Mouse (Mus musculus) kidney, adult 2 months (tissue): ENCODE data around the gene Cst13.

Experiments
- CTCF ChIP-seq: fragments of 200-500 bp; conservative IDR thresholded peaks from 2 replicates; pipeline ENCODE4 v1.5.1; 2011; ENCODE audit warnings: low read depth, mild to moderate bottlenecking, control low read depth, low read length, moderate library complexity, mixed read lengths; ENCODE audit not compliant: insufficient read depth, insufficient read length
- POLR2A ChIP-seq: fragments of 200-500 bp; IDR thresholded peaks from one replicate; pipeline ENCODE4 v1.6.1; 2011; ENCODE audit warnings: low read depth, low read length, control low read depth

DNA sequence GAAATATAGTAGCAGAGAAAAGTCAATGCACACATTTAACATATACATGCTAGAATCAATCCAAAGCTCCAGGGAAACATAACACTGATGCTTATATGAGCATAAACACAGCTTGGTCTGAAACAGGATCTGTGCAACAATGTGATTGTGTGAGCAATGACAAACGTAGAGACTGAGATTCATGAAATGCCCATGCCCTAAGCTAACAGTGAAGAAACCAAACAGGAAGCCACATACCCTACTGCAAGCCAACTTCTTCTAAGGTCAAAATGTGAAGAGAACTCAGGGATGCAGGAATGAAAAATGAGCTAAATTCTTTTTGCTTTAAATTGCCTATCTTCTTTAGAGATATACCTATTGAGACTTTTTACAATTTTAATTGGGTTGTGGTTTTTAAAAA, 49.1 kb downstream of the Cst13 start:
- TF ChIP-seq CTCF (no peak), POLR2A (no peak)
